Mouse (Mus musculus) stomach, postnatal 0 days (tissue): Measurements from ENCODE around the gene Gmfg.

Experiments used
- CTCF ChIP-seq: IDR thresholded peaks from 2 replicates; pipeline ENCODE4 v1.5.1; 2016; ENCODE audit warnings: antibody characterized with exemption, low read depth, mild to moderate bottlenecking, moderate library complexity
- EP300 ChIP-seq: optimal IDR thresholded peaks from 2 replicates; pipeline ENCODE3; 2016; ENCODE audit warnings: antibody characterized with exemption

DNA sequence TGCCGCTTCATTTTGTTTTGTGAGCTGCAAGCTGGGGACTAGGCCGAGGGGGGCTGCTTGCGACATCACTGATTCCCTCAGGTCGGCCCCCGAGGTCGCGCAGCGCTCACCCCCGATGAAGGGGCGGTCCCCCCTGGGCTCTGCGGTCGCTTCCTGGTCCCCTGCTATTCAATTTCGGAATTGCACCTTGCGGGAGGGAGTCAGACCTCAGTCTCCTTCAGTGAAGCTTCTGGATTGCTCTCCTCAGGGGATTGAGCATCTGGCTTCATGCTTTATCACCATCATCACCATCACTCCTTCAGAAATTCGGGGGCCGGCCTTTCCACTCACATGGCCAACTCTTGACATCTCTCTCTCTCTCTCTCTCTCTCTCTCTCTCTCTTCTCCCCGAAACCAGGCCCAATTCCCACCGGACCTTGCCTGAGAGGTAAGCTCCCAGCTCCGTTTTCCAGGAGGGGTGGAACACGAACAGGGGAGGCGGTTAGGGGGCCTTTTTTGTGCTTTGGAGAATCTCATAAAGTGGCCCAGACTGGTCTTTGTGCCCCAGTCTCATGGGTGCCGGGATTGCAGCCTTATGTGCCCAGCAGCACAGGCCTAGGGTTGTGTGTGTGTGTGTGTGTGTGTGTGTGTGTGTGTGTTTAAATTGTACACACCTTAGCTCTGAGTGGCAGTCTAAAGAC is 43.8 kb upstream of the Gmfg start:
- TF ChIP-seq CTCF (no peak; the same call in 1 of the 2 replicates), EP300 (no peak)
